Mouse (Mus musculus) megakaryocyte, embryonic 14.5 days (primary cell): ENCODE measurements at regions not wholly inside any gene's neighbourhood (a gene's known extent, or its start where the extent isn't known, plus 50 kb on each side); places are given as distances from the start of the nearest gene placed in this dataset.

Experiments used
- FLI1 ChIP-seq: IDR thresholded peaks from 2 replicates; pipeline ENCODE4 v1.6.1; 2012; ENCODE audit warnings: low read length, inconsistent platforms, mixed read lengths
- GATA1 ChIP-seq: IDR thresholded peaks from 3 replicates; pipeline ENCODE4 v1.6.1; 2012; ENCODE audit warnings: mixed read lengths, low read length, inconsistent platforms, borderline replicate concordance

GRCm38 (mm10) chr7:69888251-69888650 lies 478.3 kb downstream of the Nr2f2 start:
- no peak for TF ChIP-seq GATA1
- TF ChIP-seq FLI1, result no peak
